Mouse (Mus musculus) bone marrow, adult 2 months (tissue): ENCODE measurements at regions not wholly inside any gene's neighbourhood (a gene's known extent, or its start where the extent isn't known, plus 50 kb on each side); places are given as distances from the start of the nearest gene placed in this dataset.

Experiments used
- CTCF ChIP-seq: fragments of 200-500 bp; IDR thresholded peaks from 2 replicates; pipeline ENCODE4 v1.5.1; 2011; ENCODE audit warnings: low read length, control low read depth; ENCODE audit not compliant: control insufficient read depth, insufficient read depth
- POLR2A ChIP-seq: fragments of 200-500 bp; IDR thresholded peaks from 2 replicates; pipeline ENCODE4 v1.6.1; 2011; ENCODE audit warnings: low read depth, mild to moderate bottlenecking, control low read depth, low read length, borderline replicate concordance; ENCODE audit not compliant: control insufficient read depth

DNA sequence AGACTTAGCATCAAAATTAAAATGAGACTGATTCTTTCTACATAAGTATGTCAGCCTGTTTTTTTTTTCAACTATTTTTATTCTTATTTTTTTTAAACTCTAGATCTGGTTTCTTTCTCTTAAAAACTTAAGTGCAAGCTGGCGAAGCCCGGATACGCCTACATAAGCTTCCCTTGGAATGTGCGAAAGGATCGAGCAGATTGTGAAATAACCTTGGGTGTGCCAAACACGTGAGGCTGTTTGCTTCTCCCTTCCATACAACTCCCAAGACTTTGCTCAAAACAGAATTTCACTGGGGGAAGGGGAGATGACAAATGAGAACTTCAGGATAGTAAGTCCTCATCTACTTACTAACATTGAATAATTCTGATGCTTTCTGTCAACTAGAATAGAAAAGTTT, 236.3 kb downstream of the Pdcd6ip start:
- no peak for TF ChIP-seq CTCF
- no peak for TF ChIP-seq POLR2A
